Mouse (Mus musculus): Measurements from ENCODE around the gene Scp2.

DNA sequence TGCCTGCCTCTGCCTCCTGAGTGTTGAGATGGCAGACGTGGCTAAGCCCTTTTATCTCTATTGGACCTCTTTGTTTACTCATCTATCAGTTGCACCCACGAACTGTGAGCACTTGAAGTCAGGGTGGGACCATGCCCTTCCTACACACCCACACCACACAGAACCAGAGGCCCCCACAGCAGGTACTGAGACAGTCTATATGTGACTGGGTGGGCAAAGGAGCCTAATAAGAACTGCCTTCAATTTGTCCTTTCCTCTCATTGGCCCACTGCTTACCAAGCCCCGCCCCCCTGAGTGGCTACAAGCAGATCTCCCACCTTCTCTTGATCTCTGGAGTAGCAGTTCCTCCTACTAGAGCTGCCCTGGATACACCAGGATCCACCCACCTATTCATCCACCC, 118.6 kb downstream of the Scp2 start:
- TF ChIP-seq GATA1 (IDR thresholded peaks at IDR 0.05; ENCODE audit: borderline replicate concordance, low read length), result no peak
- no peak for TF ChIP-seq TAL1 (conservative IDR thresholded peaks at IDR 0.05; ENCODE audit: low read depth, low read length)
- TF ChIP-seq CTCF (IDR thresholded peaks at IDR 0.05; ENCODE audit: low read depth, low read length), result no peak
- TF ChIP-seq GATA2 (IDR thresholded peaks at IDR 0.05; ENCODE audit: borderline replicate concordance, low read depth, low read length), result no peak

All from G1E (cell line).